Mouse (Mus musculus) spleen, adult 12 weeks (tissue): ENCODE results near the gene Vwa2.

Source experiments
- DNase-seq: peaks from one replicate; pipeline ENCODE4 v3.0.0; 2022; ENCODE audit warnings: low spot score

The Vwa2 gene

GRCm38 (mm10) chr19:56908472-56909270, 34.6 kb downstream of the Vwa2 start:
- no peak for DNase-seq

GRCm38 (mm10) chr19:56910561-56910960, 36.5 kb downstream of the Vwa2 start:
- DNase-seq, result no peak

GRCm38 (mm10) chr19:56913761-56914160, 39.7 kb downstream of the Vwa2 start:
- no peak for DNase-seq

GRCm38 (mm10) chr19:56914658-56915057, 40.6 kb downstream of the Vwa2 start:
- no peak for DNase-seq

- no peak for DNase-seq
Observed at GRCm38 (mm10) chr19:56915084-56915483, 41.0 kb downstream of the Vwa2 start.

- DNase-seq, result no peak
Observed at GRCm38 (mm10) chr19:56919628-56920027, 45.6 kb downstream of the Vwa2 start.

GRCm38 (mm10) chr19:56920232-56920631, 46.2 kb downstream of the Vwa2 start:
- no peak for DNase-seq

- DNase-seq, result no peak
Observed at GRCm38 (mm10) chr19:56921744-56922143, 47.7 kb downstream of the Vwa2 start.

GRCm38 (mm10) chr19:56929392-56929791, 55.3 kb downstream of the Vwa2 start:
- DNase-seq, result no peak

GRCm38 (mm10) chr19:56930029-56930428, 56.0 kb downstream of the Vwa2 start:
- DNase-seq, result no peak

- DNase-seq, result no peak
Observed at GRCm38 (mm10) chr19:56933800-56934199, 59.8 kb downstream of the Vwa2 start.

- no peak for DNase-seq
Observed at GRCm38 (mm10) chr19:56935111-56935510, 61.1 kb downstream of the Vwa2 start.

- no peak for DNase-seq
Observed at GRCm38 (mm10) chr19:56935777-56936176, 61.7 kb downstream of the Vwa2 start.

- DNase-seq, result no peak
Observed at GRCm38 (mm10) chr19:56936253-56936652, 62.2 kb downstream of the Vwa2 start.

GRCm38 (mm10) chr19:56937911-56938310, 63.9 kb downstream of the Vwa2 start:
- DNase-seq, result no peak

- DNase-seq, result no peak
Observed at GRCm38 (mm10) chr19:56939826-56940225, 65.8 kb downstream of the Vwa2 start.

GRCm38 (mm10) chr19:56940507-56940906, 66.5 kb downstream of the Vwa2 start:
- no peak for DNase-seq

- DNase-seq, result no peak
Observed at GRCm38 (mm10) chr19:56942216-56942615, 68.2 kb downstream of the Vwa2 start.

GRCm38 (mm10) chr19:56944211-56944610, 70.2 kb downstream of the Vwa2 start:
- DNase-seq, result no peak

GRCm38 (mm10) chr19:56944826-56945225, 70.8 kb downstream of the Vwa2 start:
- DNase-seq, result no peak

- DNase-seq, result no peak
Observed at GRCm38 (mm10) chr19:56945621-56946020, 71.6 kb downstream of the Vwa2 start.

- DNase-seq, result no peak
Observed at GRCm38 (mm10) chr19:56946277-56946676, 72.2 kb downstream of the Vwa2 start.

GRCm38 (mm10) chr19:56946727-56947126, 72.7 kb downstream of the Vwa2 start:
- no peak for DNase-seq

- DNase-seq, result no peak
Observed at GRCm38 (mm10) chr19:56947971-56948610, 74.0 kb downstream of the Vwa2 start.
